Mouse (Mus musculus) small intestine, adult 2 months (tissue): ENCODE measurements around the gene Rcan1. TPM values are rescaled to one million over a fixed set of nuclear protein-coding genes. Genes with fewer than 3 reads are reported as not detected.

ENCODE experiments used
- H3K27ac ChIP-seq: fragments of 200-500 bp; 2 replicates; pipeline ENCODE4 v1.5.1; 2012; ENCODE audit warnings: low read depth, low read length, control low read depth, inconsistent platforms; ENCODE audit not compliant: insufficient read depth
- H3K27me3 ChIP-seq: fragments of 200-500 bp; 2 replicates; pipeline ENCODE4 v1.6.1; 2012; ENCODE audit warnings: mild to moderate bottlenecking, moderate library complexity, low read length, inconsistent platforms; ENCODE audit not compliant: control insufficient read depth, insufficient read depth
- H3K36me3 ChIP-seq: fragments of 200-500 bp; 2 replicates; pipeline ENCODE4 v1.6.1; 2012; ENCODE audit warnings: mild to moderate bottlenecking, low read length, control low read depth, inconsistent platforms; ENCODE audit not compliant: control insufficient read depth, insufficient read depth
- H3K4me1 ChIP-seq: fragments of 200-500 bp; 2 replicates; pipeline ENCODE4 v1.6.1; 2012; ENCODE audit warnings: low read length, inconsistent platforms, mixed read lengths; ENCODE audit not compliant: control insufficient read depth, insufficient read depth, insufficient read length
- H3K4me3 ChIP-seq: fragments of 200-500 bp; 2 replicates; pipeline ENCODE4 v1.5.1; 2012; ENCODE audit warnings: low read depth, mild to moderate bottlenecking, control low read depth, inconsistent platforms, low read length, moderate library complexity
- CTCF ChIP-seq: fragments of 200-500 bp; IDR thresholded peaks from 2 replicates; pipeline ENCODE4 v1.5.1; 2012; ENCODE audit warnings: low read depth, mild to moderate bottlenecking, control low read depth, inconsistent platforms, low read length, moderate library complexity, mixed read lengths; ENCODE audit not compliant: insufficient replicate concordance, insufficient read length; ENCODE audit errors: extremely low read depth
- POLR2A ChIP-seq: fragments of 200-500 bp; IDR thresholded peaks from 2 replicates; pipeline ENCODE4 v1.6.1; 2012; ENCODE audit warnings: low read depth, mild to moderate bottlenecking, control low read depth, inconsistent platforms, low read length, moderate library complexity
- WGBS: fragments of 180-500 bp; shearing (Covaris S2); methylation state at CpG from one replicate; pipeline ENCODE4 v1.1.7; 2018; 5-methylcytosine and 5-hydroxymethylcytosine counted together
- polyA plus RNA-seq: library from polyadenylated mRNA; depleted of rRNA; stranded (reverse); fragments of >200 nt; gene quantifications from 2 replicates; pipeline ENCODE4 v1.2.3, GENCODE M21; 2012

Rcan1 gene
- polyA plus RNA-seq, 1 experiment: 9.7 TPM

DNA sequence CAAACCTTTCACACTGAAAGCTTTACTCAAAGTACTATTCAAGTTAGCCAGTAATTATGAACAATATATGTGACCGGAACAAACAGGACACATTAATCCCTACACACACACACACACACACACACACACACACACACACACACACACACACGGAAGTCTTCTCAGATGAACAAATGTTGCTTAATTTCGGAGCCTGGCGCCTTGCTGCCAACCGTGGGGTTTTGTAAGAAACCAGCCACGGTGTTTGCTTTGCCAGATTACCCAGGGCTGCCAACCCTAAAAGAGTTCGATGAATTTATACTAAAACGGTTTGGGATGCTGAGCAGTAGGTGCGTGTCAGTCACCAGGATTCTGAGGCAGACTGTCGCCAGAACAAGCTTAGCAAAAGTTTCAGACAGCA is 69.5 kb downstream of the Rcan1 start:
- Histone ChIP-seq H3K27me3 (no peaks in the 10 kb centered on the region), H3K27ac (no peak overlapping the region), H3K36me3 (peaks cover 9% of the 10 kb centered on the region), H3K4me1 (peaks cover 12% of the 10 kb centered on the region), H3K4me3 (no peak overlapping the region)
- TF ChIP-seq CTCF: no peak
- no peak for TF ChIP-seq POLR2A
- WGBS: 84% methylated on average over 10 of the region's 10 CpGs

DNA sequence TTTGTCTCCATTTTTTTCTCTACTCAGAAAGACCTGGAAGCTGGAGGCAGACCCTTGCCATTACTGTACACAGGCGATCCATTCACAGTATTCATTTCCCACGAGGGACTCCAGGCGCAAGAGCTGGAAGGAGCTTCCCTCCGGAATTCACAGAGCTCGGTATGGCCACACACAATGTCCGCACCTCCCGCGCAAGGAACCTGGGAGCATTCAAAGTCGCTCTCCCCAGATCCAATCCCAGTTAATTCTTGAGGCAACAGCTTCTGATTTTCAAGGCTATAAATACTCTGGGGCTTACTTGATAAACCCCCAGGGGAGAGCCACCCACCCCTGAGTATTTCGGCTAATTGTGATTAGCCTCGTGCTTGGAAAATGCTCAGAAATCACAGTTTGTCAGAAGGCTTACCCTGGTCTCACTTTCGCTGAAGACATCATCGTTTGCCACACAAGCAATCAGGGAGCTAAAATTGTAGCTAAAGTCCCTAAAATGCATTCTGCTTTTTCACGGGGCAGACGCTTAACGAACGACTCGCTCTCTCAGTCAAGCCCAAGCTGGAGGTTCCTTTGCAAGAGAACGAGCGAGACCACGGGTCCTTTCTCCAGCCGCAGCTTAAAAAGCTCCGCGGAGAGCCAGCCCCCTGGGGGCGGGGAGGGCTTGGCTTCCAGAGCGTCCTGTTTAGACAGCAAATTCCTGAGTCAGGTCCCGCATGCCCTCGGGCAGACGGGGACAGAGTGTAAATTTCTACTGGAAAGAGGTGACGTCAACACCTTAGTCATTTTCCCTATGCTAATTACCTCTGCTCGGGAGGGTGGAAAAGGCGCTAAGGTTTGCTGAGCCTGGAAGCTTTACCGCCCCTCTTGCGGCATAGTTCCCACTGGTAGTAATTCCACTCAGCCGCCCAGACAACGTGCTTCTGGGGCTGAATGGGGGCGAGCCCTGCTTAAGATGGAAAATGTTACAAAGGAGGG is 70.9 kb downstream of the Rcan1 start:
- 4% methylated on average over 37 of the region's 37 CpGs for WGBS
- no peak for TF ChIP-seq CTCF
- peak; percentile 74 for TF ChIP-seq POLR2A
- H3K36me3 ChIP-seq: peaks cover 19% of the 10 kb centered on the region
- no peaks in the 10 kb centered on the region for H3K27me3 ChIP-seq
- H3K4me3 ChIP-seq: peak overlapping the region; percentile 57
- peak overlapping the region; percentile 55 for H3K27ac ChIP-seq
- peaks cover 12% of the 10 kb centered on the region for H3K4me1 ChIP-seq

DNA sequence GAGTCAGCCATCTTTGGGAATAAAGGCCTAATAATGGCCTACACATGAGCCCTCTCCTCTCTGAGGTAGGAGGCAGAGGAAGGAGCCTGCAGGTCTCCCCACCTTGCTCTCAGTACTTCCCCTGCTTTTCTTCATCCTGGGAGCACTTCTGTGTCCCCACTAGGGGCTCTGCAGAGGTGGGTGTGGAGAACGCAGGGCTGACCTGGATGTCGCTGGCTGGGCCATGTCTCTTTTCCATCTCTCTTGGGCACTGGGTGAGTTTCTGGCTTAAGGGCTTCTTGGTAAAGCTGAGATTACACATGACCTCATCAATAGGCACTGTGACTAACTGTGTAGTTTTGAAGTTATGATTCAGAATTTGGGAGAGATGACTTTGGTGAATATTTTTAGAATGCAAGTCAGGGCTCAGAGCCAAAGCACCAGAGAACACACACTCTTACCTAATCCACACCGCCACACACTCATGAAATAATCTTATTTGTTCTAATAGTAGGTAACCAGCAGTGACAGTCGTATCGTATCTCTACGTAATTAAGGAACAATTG is 72.0 kb downstream of the Rcan1 start:
- Histone ChIP-seq H3K27me3 (no peaks in the 10 kb centered on the region), H3K4me3 (peak overlapping the region; percentile 34), H3K36me3 (peaks cover 22% of the 10 kb centered on the region), H3K4me1 (peaks cover 12% of the 10 kb centered on the region), H3K27ac (no peak overlapping the region)
- TF ChIP-seq CTCF (no peak), POLR2A (no peak)
- WGBS: 83% methylated on average over 6 of the region's 6 CpGs

GRCm38 (mm10) chr16:92397745-92398573 is 72.7 kb downstream of the Rcan1 start:
- WGBS: 30% methylated on average over 10 of the region's 10 CpGs
- Histone ChIP-seq H3K4me1 (peaks cover 8% of the 10 kb centered on the region), H3K27ac (no peak overlapping the region), H3K36me3 (peaks cover 29% of the 10 kb centered on the region), H3K4me3 (no peak overlapping the region; the same call in 1 of the 2 replicates), H3K27me3 (no peaks in the 10 kb centered on the region)
- TF ChIP-seq CTCF (no peak), POLR2A (no peak)

DNA sequence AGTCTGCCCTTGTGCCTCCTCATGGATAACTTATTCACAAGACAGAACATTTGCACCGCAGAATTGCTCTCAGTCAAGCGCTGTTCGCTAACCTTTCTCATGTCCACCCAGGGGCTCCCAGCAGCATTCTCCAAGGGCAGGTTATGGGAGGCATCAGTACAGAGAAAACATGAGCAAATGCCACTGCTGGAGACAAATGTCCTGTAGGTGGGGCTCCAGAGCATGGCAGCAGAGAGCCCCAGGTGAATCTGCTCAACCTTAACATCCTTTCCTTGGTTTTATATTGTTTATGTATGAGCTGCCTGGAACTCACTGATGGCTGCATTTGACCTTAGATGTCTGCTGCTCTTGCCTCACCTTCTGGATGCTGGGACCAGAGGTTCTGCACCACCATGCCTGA is 76.9 kb downstream of the Rcan1 start:
- no peak overlapping the region for H3K4me3 ChIP-seq
- peak; percentile 42; the same call in 1 of the 2 replicates for TF ChIP-seq CTCF
- TF ChIP-seq POLR2A: no peak
- no peaks in the 10 kb centered on the region for H3K27me3 ChIP-seq
- WGBS: 96% methylated on average over 3 of the region's 3 CpGs
- H3K36me3 ChIP-seq: peaks cover 44% of the 10 kb centered on the region
- no peak overlapping the region for H3K27ac ChIP-seq
- peaks cover 6% of the 10 kb centered on the region; the same call in 1 of the 2 replicates for H3K4me1 ChIP-seq

GRCm38 (mm10) chr16:92387692-92388091 is 83.0 kb downstream of the Rcan1 start:
- Histone ChIP-seq H3K36me3 (peaks cover 12% of the 10 kb centered on the region), H3K27ac (no peak overlapping the region), H3K4me1 (no peaks in the 10 kb centered on the region), H3K27me3 (no peaks in the 10 kb centered on the region), H3K4me3 (no peak overlapping the region)
- WGBS: 72% methylated on average over 10 of the region's 10 CpGs
- no peak for TF ChIP-seq CTCF
- TF ChIP-seq POLR2A: no peak

DNA sequence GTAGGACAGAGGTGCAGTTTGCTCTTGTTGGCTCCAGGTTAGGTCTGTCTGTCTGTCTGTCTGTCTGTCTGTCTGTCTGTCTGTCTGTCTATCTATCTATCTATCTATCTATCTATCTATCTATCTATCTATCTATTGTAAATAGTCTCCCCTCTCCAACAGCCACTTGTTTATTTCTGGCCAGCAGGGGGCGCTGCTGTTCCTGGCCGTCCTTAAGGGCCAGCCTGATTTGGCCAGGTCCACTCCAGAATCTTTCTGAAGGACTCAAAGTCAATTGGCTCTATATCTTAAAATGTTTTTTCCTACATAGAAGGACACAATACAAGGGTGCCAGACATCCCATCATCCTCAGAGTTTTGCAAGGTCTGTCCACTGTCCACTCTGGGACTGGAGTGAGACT is 85.6 kb downstream of the Rcan1 start:
- Histone ChIP-seq H3K27ac (no peak overlapping the region), H3K4me3 (no peak overlapping the region), H3K27me3 (no peaks in the 10 kb centered on the region), H3K4me1 (peaks cover 3% of the 10 kb centered on the region; the same call in 1 of the 2 replicates), H3K36me3 (no peaks in the 10 kb centered on the region)
- TF ChIP-seq POLR2A (no peak), CTCF (peak; percentile 74; the same call in 1 of the 2 replicates)
- WGBS: 0% methylated on average over 2 of the region's 2 CpGs
